Mouse (Mus musculus): ENCODE results near the gene Vav2. TPM values are rescaled to one million over a fixed set of nuclear protein-coding genes. Genes with fewer than 3 reads are reported as not detected.
A peak's percentile ranks its signal among the peaks of the same experiment; 100 is the strongest.

Gene Vav2
- total RNA-seq, 2 experiments from 2014 or later = 7.8 to 9.2 TPM

DNA sequence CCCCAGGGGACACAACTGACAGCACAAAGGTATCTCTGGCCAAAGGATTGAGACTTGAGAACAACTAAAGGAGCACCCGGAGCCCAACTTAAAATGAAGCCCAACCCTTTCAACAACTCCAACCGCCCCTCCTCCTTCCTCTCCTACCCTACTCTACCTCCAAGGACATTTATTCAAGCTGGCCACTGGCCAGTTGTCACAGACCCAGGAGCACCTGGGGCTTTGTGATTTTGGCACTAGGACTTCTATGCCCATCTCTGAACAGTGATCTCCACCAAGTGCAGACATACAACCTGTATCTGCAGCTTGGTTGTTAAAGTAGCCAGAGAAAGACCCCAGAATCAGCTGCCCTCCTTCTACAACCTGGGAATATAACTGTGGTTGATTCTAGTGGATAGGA is 102.1 kb downstream of the Vav2 start:
- DNase-seq (ENCODE audit: low spot score in 2 of 2) = no peak

DNA sequence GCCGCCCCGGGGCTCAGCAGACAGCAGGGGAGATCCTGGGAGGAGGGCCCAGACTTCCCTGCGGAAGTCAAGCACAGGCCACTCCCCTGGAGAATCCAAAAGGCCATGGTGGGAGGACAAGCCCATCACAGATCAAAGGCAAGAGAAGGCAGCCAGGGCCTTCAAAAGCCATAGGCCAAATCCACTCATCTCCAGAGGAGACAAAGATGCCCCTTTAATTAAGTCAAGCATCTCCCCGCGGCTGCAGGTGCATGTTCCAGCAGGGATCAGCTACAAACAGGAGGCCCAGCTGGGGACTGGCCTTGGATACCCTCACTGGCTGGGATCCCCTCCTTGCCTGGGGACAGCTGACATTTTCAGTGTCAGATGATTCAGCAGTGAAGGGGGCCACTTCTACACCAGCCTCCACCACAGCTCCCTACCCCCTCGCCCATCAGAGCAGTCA is 105.4 kb downstream of the Vav2 start:
- DNase-seq (ENCODE audit: low spot score in 2 of 2) = no peak

DNA sequence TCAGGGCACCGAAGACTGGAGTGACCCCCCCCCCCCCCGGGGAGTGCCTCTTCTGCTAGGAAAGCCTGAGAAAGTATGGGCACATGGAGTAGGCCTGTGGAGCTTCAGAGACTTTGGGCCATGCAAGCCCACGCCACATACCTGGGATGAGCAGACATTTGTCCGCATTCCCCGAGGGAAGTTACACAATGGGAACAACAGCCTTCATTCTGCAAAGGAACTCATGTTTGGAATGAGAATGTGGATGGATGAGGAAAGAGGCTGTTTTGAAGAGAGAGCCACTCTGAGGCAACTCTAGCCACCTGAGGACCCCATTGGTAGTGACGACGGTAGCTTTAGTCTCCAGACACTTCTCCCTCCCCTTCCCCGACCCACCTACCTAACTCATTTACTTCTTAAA is 106.0 kb downstream of the Vav2 start:
- no peak for DNase-seq (ENCODE audit: low spot score in 2 of 2)

DNA sequence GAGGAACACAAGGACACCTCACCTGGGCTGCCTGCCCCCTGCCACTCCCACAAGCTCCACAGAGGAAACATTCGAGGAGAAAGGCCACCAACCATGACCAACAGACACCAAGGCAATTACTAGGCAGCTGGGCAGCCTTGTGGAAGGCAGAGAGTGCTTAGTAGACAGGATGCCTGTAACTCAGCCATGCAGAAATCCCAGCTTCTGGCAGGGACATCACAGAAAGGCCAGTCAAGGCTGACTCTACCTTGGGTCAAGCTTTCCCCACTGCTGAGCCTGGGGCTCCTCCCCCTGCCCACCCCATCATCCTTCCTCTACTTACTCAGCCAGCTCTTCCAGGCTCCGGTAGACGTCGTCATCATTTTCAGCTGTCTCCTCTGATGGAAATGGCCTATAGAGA is 108.2 kb downstream of the Vav2 start:
- no peak for DNase-seq (ENCODE audit: low spot score in 2 of 2)

DNA sequence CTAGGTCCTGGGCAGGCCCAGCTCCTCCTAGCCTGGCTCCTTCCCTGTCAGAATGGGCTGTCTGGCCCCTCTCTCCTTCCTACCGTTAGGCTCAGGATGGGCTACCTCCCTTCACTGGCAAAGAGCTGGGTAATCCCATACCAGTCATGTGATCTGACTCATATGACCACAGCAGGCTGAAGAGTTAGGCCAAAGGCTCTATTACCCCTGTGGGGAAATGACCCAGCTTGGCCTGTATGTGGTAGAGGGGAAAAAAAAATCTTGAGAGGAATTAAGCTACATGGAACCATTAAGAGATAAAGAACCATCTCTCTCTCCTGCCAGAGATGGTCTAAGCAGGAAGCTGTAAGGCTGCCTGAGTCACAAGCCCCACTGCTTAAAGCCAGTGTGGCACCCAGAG is 108.6 kb downstream of the Vav2 start:
- DNase-seq (ENCODE audit: low spot score in 2 of 2) = no peak

DNA sequence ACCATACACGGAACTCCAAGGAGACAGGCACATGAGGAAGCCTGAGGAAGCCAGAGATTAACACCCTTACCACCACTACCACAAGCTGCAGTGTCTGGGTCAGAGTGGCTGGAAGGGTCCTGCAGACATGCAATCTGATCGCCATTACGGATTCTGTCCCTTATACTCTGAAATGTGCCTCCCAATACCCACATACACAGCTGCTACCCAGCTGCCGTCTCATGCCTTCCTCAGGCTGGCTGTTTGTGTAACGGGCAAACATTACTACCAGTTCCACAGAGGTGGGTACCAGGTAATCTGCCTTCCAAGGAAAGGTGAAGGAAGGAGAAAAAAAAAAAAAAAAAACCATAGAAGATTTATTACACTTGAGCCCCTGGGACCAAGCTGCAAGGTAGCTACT is 110.7 kb downstream of the Vav2 start:
- DNase-seq (ENCODE audit: low spot score in 2 of 2) = no peak

DNA sequence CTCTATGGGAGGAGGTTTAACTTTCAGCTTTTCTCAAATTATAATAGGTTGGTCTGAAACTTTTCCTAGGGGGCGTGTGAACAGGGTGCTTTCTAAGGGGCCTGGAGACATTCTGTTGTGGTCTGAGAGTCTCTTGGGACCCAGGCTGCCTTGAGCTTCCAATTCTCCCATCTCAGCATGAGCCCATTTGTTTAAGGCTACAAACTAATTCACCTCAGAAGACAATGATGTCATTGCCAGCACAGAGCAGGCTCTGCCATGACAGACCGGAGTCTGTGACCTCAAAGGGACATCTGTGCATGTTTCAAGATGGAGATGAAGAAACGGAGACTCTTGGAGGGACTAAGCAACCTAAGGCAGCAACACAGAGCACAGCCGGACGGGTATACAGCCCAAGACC is 112.6 kb downstream of the Vav2 start:
- no peak for DNase-seq (ENCODE audit: low spot score in 2 of 2)

DNA sequence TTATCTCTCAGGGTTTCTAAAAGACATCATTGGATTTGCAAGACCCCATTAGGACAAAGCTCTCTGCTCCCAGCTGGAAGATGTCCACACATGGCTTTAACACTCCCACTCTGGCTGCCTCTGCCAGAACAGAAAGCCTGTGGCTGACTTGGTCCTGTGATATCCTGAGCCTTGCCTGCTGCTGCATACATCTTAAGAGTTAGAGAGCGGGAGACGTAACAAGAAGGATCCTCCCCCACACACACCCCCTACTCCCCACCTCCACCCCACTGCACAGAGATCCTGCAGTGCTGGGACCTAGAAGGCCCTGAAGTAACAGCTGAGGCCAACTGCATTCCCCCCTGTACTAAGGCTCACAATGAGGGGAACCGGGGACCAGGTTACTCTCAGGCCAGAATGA is 114.3 kb downstream of the Vav2 start:
- DNase-seq (ENCODE audit: low spot score in 2 of 2) = no peak

DNA sequence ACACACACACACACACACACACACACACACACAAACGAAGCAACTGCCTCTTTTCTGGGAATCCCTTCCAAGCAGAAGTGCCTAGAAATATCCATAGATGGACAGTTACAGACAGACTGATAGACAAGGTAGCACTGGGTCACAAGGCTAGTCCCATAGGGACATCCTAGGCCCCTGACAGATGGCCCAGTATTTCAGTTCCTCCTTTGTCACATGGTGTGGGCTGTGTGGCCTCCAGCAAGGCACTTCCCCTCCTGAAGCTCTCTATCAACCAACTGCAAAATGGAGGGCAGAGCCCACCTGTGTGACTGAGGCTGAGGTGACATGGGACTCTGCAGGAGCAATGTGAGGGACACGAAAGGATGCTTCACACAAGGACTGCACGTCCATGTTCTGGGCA is 115.2 kb downstream of the Vav2 start:
- DNase-seq (ENCODE audit: low spot score in 2 of 2) = no peak

DNA sequence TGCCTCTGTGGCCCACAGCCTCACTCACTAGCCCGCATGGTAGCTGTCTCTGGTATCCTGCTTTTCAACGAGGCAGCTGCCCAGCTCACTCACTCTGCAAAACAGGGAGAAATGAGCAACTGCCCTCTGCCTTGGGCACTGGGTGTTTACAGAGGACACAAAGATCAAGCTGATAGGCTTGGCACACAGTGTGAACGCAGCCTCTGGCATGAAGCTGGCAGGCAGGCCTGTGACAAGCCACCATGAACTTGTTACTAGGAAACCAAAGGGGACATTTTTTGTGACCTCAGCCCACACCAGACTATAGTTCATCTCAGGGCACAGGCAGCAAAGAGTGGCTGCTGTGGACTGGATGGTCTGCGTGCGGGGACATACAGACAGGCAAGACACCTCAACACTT is 115.9 kb downstream of the Vav2 start:
- DNase-seq (ENCODE audit: low spot score in 2 of 2) = no peak

DNA sequence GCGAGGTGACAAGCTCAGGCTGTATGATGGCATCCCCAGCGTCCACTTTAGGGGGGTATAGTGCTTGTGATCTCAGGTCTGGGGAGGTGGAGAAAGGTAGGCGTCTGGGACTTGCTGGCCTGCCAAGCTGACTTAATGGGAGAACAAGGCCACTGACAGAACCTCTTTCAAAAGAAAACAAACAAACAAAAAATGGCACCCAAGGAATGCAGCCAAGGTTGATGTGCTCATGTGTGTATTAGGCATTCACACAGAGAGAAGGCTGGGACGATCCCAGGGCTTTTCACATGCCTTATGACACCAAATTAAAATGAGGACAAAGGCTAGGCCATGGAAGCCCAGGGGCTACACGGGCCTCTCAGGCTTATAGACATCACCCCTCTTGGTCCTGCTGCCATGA is 116.6 kb downstream of the Vav2 start:
- no peak for DNase-seq (ENCODE audit: low spot score in 2 of 2)

DNA sequence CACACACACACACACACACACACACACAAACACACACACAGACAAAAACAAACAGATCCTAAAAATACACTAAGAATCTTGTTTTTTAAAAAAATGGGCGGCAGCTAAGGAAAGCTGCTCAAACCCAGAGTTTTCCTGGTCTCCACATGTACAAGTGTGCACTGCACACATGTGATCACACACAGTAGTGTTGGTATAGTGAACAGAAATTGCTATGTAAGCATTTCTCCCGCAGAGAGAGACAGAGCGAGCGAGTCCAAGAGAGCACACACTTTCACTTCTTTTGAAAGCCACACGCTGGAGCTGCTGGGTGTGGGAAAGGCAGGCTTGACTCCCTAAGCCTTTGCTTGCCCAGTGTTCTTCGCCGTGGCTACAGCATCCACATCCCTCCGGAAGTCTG is 120.2 kb downstream of the Vav2 start:
- no peak for DNase-seq (ENCODE audit: low spot score in 2 of 2)

DNA sequence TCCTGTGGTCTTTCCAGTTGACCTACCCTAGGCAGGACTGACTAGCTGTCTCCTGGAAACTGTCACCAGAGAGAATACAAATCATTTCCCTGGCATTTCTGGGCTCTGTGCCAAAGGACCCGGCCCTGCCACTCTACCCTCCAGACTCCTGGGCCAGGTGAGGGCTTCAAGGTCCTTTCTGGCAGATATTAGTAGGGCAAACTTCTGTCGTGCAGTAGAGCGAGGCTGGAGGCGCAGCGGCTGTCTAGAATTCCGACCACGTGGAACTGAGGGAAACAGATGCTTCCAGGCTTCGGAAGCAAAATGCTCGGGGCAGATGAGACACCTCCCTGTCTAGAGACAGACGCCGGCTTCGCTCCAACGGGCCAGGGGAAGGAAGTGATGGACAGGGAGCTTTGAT is 122.1 kb downstream of the Vav2 start:
- DNase-seq (ENCODE audit: low spot score in 2 of 2) = peak in 1 of 2 experiments; percentile 34

DNA sequence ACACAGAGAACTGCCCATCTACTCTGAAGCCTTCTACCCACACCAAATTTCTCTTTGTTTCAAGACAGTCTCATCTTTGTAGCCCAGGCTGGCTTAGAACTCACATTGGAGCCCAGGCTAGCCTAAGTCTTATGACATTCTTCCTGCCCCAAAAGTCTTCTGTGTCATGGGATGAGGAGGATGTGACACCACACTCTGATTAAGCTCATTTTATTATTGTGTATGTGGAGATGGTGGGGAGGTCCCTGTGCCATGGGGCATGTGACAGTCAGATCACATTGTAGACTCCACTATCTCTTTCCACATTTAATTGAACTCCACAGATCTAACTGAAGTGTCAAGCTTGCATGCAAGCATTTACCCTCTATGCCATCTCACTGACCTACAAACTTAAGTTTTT is 122.8 kb downstream of the Vav2 start:
- DNase-seq (ENCODE audit: low spot score in 2 of 2) = no peak

DNA sequence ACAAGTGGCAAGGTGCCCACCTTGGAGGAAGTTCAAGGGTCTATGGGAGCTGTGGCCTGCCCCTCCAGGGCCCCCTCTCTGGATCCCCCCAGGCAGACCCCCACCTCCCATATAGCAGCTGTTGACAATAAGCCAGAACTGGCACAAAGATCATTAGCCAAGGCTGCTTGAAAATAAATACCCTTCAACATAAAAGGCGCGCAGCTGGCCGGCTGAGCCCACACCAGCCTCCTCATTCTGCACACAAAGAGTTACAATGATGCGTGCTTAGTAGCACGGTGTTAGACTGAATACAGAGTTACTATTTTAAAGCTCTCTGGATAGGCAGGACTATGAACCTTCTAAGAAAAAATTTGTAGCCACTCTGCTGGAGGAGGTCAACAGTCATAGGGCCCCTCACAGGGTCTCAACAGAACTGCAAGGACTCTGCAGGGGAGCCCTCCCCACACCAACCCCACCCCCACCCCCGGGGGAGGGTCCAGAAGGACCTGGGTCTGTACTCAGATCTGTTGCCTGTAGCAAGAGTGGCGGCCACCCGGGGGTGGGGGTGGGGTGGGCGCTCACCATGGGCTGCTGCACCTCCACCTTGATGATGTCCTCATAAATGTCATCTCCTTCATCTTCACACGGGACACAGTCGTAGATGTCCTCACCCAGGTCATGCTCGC is 125.3 kb downstream of the Vav2 start:
- no peak for DNase-seq (ENCODE audit: low spot score in 2 of 2)

DNA sequence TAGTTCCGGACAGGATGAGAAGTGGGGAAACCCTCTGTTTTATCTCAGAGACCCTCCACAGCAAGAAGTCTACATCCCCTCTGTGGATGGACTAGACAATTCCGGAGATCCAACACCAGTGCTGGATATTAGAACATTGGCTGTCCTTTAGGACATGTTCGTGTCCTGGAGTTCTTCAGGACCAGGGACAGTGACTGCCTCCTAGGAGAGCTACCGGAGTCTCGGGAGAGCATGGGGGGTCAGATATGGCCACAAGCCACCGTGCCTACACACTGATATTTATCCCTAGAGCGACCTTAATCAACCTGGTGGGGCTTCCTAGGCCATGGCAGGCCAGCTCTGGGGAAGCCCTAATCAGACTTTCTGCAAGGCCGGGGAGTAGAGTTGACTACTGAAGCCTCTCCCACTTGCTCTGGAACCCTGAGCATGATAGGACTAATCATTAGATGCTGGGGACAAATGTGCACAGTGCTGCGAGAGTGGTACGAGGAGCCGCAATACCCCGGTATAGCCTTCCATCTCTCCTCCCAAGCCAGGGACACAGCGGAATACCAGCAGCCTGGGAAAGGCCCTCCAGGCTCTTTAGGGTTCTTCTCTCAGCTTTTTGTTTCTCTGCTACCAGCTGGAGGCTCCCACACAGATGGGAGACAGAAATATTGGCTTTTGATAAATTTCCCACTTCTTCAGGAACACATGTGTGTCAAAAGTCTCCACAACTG is 125.9 kb downstream of the Vav2 start:
- peak; percentile 19 to 21 for DNase-seq (ENCODE audit: low spot score in 2 of 2)

DNA sequence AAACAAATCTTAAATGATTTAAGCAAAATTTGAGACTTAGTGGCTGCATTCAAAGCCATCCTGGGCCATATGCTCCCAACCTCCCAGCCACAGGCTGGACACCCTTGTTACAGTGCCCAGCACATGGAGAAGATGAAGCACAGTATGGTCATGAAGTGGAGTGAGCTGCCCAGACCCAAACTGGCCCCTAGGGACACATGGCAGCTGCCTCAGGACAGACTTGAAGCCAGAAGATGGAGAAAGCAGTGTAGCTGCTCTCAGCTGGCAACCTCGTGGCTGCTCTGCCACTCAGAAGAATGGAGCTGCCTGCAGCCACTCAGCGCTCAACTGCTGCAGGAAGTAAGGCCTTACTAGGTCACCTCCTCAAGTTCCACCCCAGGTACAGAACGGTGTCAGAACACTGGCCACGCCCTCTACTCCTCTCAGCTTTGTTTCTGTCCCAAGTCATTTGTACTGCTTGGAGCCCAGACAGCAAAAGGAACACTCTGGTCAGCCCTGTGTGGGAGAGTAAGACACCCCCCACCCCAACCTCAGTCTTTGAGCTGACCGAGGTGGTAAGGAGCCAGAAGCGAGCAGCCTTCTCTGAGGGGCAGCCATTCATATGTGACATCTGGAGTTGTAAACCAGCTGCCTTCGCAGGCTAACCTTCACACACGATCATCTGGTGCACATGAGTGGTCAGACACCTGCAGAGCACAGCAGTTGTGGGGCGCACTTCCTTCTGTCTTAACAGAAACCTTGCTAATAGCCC is 130.0 kb downstream of the Vav2 start:
- DNase-seq (ENCODE audit: low spot score in 2 of 2) = no peak

DNA sequence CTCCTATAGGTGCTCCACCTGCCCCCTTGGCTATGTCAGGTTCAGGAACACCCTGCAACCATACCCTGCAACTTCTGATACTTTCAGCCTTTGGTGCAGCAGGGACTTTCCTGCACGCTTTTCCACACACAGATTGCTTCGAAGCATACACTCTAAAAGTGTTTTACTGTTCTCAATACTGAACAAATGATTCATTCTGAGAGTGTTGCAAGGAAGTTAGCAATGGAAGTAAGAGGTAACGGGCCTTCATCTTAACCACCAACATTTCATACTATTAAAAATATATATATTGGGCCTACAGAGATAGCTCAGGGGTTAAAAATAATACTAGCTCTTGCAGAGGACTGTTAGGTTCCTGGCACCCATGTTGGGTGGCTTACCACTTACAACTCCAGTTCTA is 132.1 kb downstream of the Vav2 start:
- DNase-seq (ENCODE audit: low spot score in 2 of 2) = no peak

DNA sequence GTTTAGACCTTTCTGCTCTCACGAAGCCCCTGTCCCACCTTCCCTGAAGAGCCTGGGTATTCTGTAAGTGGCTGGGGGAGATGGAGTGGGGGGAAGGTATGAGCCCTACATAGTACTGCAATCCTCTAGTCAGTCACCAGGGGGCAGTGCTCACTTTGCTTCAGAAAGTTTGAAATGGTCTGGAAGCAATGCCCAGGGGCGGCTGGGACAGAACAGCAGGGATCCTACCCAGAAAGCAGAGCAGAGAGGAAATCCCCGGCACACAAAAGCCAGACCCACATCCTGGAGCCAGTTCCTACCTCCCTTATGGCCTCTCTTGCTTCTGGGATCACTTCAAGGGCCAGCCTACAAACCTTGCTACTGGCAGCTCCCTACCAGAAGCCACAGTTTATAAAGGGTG is 137.8 kb downstream of the Vav2 start:
- DNase-seq (ENCODE audit: low spot score in 2 of 2) = peak; percentile 65 to 90

DNA sequence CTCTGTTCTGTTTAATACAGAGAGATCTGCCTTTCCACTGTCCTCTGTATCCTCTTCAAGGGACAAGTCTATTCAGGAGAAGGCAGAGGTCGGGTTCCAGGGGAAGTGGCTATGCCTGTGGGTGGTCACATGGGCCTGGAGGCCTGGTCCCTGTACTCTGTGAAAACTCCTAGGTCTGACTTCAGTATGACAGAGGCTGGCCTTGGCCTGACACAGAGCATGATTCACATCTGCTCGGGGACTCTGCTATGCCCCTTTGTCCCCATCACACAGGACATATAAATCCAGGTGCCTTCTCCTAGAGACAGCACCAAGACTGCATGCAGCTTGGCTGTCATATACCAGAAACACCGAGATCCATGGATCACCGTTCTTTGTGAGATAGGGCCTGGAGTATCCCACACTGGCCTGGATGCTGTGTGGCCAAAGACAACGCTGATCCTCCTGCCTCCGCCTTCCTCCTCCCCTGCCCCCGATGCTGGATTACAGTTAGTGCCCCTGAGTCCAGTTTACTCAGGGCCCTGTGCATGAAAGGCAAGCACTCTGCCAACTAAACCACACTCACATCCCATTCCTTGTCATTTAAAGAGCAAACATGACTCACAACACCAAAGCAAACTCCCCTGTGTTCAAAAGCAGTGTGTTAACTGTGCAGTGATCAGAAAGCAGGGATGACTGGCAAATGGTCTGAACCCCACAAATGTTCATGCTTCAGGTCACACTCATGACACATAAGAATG is 139.7 kb downstream of the Vav2 start:
- no peak for DNase-seq (ENCODE audit: low spot score in 2 of 2)

DNA sequence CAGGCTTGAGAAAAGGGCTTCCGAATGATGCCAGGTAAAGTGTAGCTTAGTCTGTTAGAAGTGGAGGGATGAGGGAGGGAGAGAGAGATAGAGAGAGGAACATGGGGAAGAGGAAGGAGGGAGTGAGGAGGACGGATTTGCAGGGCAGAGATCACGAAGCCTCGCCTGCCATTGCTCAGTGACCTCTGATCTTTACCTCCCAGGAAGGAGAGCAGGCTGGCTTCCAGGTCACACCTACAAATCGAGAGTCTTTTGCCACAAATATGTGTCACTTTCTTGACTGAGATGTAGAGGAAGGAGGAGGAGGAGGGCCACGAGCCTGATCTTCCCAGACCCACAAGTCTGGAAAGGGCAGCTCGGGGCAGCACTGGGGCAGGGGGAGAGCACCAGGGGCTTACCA is 142.4 kb downstream of the Vav2 start:
- no peak for DNase-seq (ENCODE audit: low spot score in 2 of 2)

DNA sequence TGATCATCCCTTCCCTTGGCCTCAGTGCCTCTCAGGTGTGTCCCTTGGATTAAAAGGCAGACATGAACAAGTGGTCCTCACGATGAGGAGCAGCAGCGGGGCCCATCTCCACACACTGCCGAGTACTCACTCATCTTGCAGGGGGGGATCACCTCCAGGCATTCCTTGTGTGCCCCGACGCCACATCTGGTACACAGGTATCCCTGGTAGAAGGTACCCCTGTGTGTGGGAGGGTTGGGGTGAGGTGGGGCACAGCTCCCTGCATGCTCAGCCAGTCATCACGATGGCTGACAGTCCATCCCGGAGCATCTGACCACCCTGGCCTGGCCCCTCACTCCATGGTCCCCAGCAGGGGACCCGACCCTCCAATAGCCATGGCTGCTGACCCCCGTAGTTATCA is 145.1 kb downstream of the Vav2 start:
- DNase-seq (ENCODE audit: low spot score in 2 of 2) = no peak
